Mouse (Mus musculus) inflammation-experienced regulatory T-cells, adult 6 months (primary cell): ENCODE data around the gene Hunk. TPM values are rescaled to one million over a fixed set of nuclear protein-coding genes. Genes with fewer than 3 reads are reported as not detected.
A peak's percentile ranks its signal among the peaks of the same experiment; 100 is the strongest.

ENCODE experiments used
- ATAC-seq: one replicate; pipeline ENCODE4 v1.8.0; 2017
- polyA plus RNA-seq, 3 experiments: library from polyadenylated mRNA; unstranded; fragments of 100-300 nt; shearing (Covaris generic); gene quantifications; one replicate each; pipeline ENCODE4 v1.2.1; 2017

Hunk gene
- under 1 TPM in 1 of 3 experiments, not detected in 2; 0.43 TPM for polyA plus RNA-seq

- peak; percentile 26 for ATAC-seq
Measured at GRCm38 (mm10) chr16:90385688-90386513, at the start of gene Hunk. Hunk (plus strand) TSS chr16:90386013.

GRCm38 (mm10) chr16:90339026-90339425 lies 46.8 kb upstream of the Hunk start:
- ATAC-seq = no peak

- ATAC-seq = no peak
Measured at GRCm38 (mm10) chr16:90341086-90341485, 44.7 kb upstream of the Hunk start.

- peak; percentile 43 for ATAC-seq
Measured at GRCm38 (mm10) chr16:90349700-90350548, 35.9 kb upstream of the Hunk start.

GRCm38 (mm10) chr16:90351726-90352125 lies 34.1 kb upstream of the Hunk start:
- no peak for ATAC-seq

- no peak for ATAC-seq
Measured at GRCm38 (mm10) chr16:90352691-90353090, 33.1 kb upstream of the Hunk start.

- no peak for ATAC-seq
Measured at GRCm38 (mm10) chr16:90353156-90353555, 32.7 kb upstream of the Hunk start.

- ATAC-seq = no peak
Measured at GRCm38 (mm10) chr16:90359329-90359728, 26.5 kb upstream of the Hunk start.

- no peak for ATAC-seq
Measured at GRCm38 (mm10) chr16:90359750-90360149, 26.1 kb upstream of the Hunk start.

GRCm38 (mm10) chr16:90360327-90360726 lies 25.5 kb upstream of the Hunk start:
- ATAC-seq = no peak

GRCm38 (mm10) chr16:90362926-90363325 lies 22.9 kb upstream of the Hunk start:
- no peak for ATAC-seq

GRCm38 (mm10) chr16:90379897-90380296 lies 5.9 kb upstream of the Hunk start:
- peak; percentile 48 for ATAC-seq

GRCm38 (mm10) chr16:90381633-90382032 lies 4.2 kb upstream of the Hunk start:
- ATAC-seq = no peak

GRCm38 (mm10) chr16:90382701-90383280 lies 3.0 kb upstream of the Hunk start:
- ATAC-seq = no peak

GRCm38 (mm10) chr16:90384058-90384457 lies 1.8 kb upstream of the Hunk start:
- ATAC-seq = no peak

- no peak for ATAC-seq
Measured at GRCm38 (mm10) chr16:90384846-90385245, 967 bp upstream of the Hunk start.

GRCm38 (mm10) chr16:90385326-90385687 lies 506 bp upstream of the Hunk start:
- ATAC-seq = no peak

- ATAC-seq = peak; percentile 33
Measured at GRCm38 (mm10) chr16:90386514-90387160, 824 bp downstream of the Hunk start.

GRCm38 (mm10) chr16:90387161-90387671 lies 1.4 kb downstream of the Hunk start:
- no peak for ATAC-seq

GRCm38 (mm10) chr16:90387961-90388360 lies 2.1 kb downstream of the Hunk start:
- no peak for ATAC-seq

GRCm38 (mm10) chr16:90389103-90389750 lies 3.4 kb downstream of the Hunk start:
- no peak for ATAC-seq

- no peak for ATAC-seq
Measured at GRCm38 (mm10) chr16:90390731-90391130, 4.9 kb downstream of the Hunk start.
